Mouse (Mus musculus) embryonic facial prominence, embryonic 11.5 days (tissue): Measurements from ENCODE around the gene Cideb. TPM values are rescaled to one million over a fixed set of nuclear protein-coding genes. Genes with fewer than 3 reads are reported as not detected.

Experiments used
- ATAC-seq: fragments of 200-750 bp; cut with Nextera tagmentation; replicated peaks from 2 replicates; pipeline ENCODE4 v1.8.0; 2017; ENCODE audit warnings: low read depth; ENCODE audit not compliant: insufficient number of reproducible peaks, low FRiP score, low TSS enrichment
- DNase-seq: peaks from one replicate; pipeline ENCODE4 v3.0.0-alpha.2; 2015; ENCODE audit warnings: low spot score
- H3K27ac ChIP-seq: fragments of 300-500 bp; sonication (generic); replicated peaks from 2 replicates; pipeline ENCODE4 v1.5.1; 2014; ENCODE audit warnings: mild to moderate bottlenecking, low read depth, low read length, control low read depth
- H3K27me3 ChIP-seq: fragments of 300-500 bp; sonication (generic); 2 replicates; pipeline ENCODE4 v1.6.1; 2014; ENCODE audit warnings: mild to moderate bottlenecking, low read length, moderate library complexity, mixed read lengths; ENCODE audit not compliant: control insufficient read depth, insufficient read depth
- H3K36me3 ChIP-seq: fragments of 300-500 bp; sonication (generic); replicated peaks from 2 replicates; pipeline ENCODE4 v1.6.1; 2014; ENCODE audit warnings: low read depth, mild to moderate bottlenecking, low read length, moderate library complexity, mixed read lengths; ENCODE audit not compliant: control insufficient read depth, insufficient read depth
- H3K4me1 ChIP-seq: fragments of 300-500 bp; sonication (generic); 2 replicates; pipeline ENCODE4 v1.6.1; 2014; ENCODE audit warnings: low read length, mixed read lengths; ENCODE audit not compliant: control insufficient read depth, insufficient read depth
- H3K4me2 ChIP-seq: fragments of 300-500 bp; sonication (generic); 2 replicates; pipeline ENCODE4 v1.6.1; 2014; ENCODE audit warnings: low read depth, mild to moderate bottlenecking, control low read depth, low read length, moderate library complexity
- H3K4me3 ChIP-seq: fragments of 300-500 bp; sonication (generic); 2 replicates; pipeline ENCODE4 v1.5.1; 2014; ENCODE audit warnings: low read depth, low read length, control low read depth
- H3K9ac ChIP-seq: fragments of 300-500 bp; sonication (generic); replicated peaks from 2 replicates; pipeline ENCODE4 v1.6.1; 2014; ENCODE audit warnings: mild to moderate bottlenecking, control low read depth, low read length
- H3K9me3 ChIP-seq: fragments of 300-500 bp; sonication (generic); replicated peaks from 2 replicates; pipeline ENCODE4 v1.6.1; 2016; ENCODE audit warnings: mild to moderate bottlenecking, low read length, inconsistent platforms, mixed read lengths; ENCODE audit not compliant: control insufficient read depth
- WGBS: fragments of 180-500 bp; shearing (Covaris S2); extraction: QIAGEN DNeasy Blood & Tissue Kit; methylation state at CpG from one replicate; pipeline ENCODE4 v1.1.7; 2014; 5-methylcytosine and 5-hydroxymethylcytosine counted together
- polyA plus RNA-seq: library from polyadenylated mRNA; unstranded; fragments of >200 nt; fragmentation: Nextera tagmentation; extraction: Ambion mirVana; gene quantifications from 2 replicates; pipeline ENCODE4 v1.2.1, GENCODE M21; 2014

The Cideb gene
- polyA plus RNA-seq, result 0.18 and 0.35 TPM in 2 replicates

- 13% methylated on average over 8 of the region's 8 CpGs for WGBS
- no peak within 1 kb of the TSS for H3K4me3 ChIP-seq
These were observed at the start of gene Cideb for GRCm38 (mm10) chr14:55758363-55758784. Gene Cideb (minus strand): TSS chr14:55758458.

GRCm38 (mm10) chr14:55795380-55796163 is 37.3 kb upstream of the Cideb start:
- no peak overlapping the region for H3K4me3 ChIP-seq
- no peak for ATAC-seq

More at GRCm38 (mm10) chr14:55758363-55758784, at the start of gene Cideb:
- H3K27me3 ChIP-seq, result peaks cover 15% of the 10 kb centered on the region
- H3K36me3 ChIP-seq, result peaks cover 10% of the 10 kb centered on the region
- peaks cover 6% of the 10 kb centered on the region for H3K4me1 ChIP-seq
- no peak within 1 kb of the TSS for H3K27ac ChIP-seq
- H3K9me3 ChIP-seq, result no peaks in the 10 kb centered on the region
- DNase-seq, result peak; percentile 81
- H3K4me2 ChIP-seq, result no peak within 1 kb of the TSS
- H3K9ac ChIP-seq, result no peak within 1 kb of the TSS
- ATAC-seq, result no peak

DNA sequence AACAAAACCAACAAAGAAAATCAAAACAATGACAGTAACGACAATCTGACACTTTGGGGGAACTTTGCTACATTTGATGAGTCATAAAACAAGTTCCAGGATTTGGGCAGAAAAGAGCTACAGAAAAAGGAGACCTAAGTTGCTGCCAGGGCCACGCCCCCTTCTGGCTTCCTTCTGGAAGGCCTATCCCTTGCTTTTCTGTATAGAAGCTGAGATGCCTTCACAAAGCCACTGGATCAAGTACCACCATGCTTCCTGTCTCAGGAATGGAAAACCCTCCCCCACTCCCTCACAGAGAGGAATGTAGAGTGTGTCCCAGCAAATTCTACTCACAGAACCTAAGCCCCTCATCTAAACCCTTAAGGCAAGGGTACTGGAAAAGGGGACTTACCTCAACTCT is 35.7 kb upstream of the Cideb start:
- ATAC-seq, result no peak
- Histone ChIP-seq H3K4me3 (no peak overlapping the region), H3K36me3 (no peaks in the 10 kb centered on the region), H3K4me2 (no peak overlapping the region), H3K9me3 (no peaks in the 10 kb centered on the region), H3K9ac (no peak overlapping the region), H3K27me3 (no peaks in the 10 kb centered on the region), H3K27ac (no peak overlapping the region), H3K4me1 (no peaks in the 10 kb centered on the region)
- WGBS, result 63% methylated on average over 2 of the region's 2 CpGs
- DNase-seq, result no peak

More at GRCm38 (mm10) chr14:55795380-55796163, 37.3 kb upstream of the Cideb start:
- no peak for DNase-seq
- H3K36me3 ChIP-seq, result no peaks in the 10 kb centered on the region
- no peaks in the 10 kb centered on the region for H3K27me3 ChIP-seq
- H3K4me1 ChIP-seq, result no peaks in the 10 kb centered on the region
- H3K9me3 ChIP-seq, result no peaks in the 10 kb centered on the region
- 86% methylated on average over 15 of the region's 15 CpGs for WGBS
- no peak overlapping the region for H3K27ac ChIP-seq
- no peak overlapping the region for H3K4me2 ChIP-seq
- no peak overlapping the region for H3K9ac ChIP-seq

DNA sequence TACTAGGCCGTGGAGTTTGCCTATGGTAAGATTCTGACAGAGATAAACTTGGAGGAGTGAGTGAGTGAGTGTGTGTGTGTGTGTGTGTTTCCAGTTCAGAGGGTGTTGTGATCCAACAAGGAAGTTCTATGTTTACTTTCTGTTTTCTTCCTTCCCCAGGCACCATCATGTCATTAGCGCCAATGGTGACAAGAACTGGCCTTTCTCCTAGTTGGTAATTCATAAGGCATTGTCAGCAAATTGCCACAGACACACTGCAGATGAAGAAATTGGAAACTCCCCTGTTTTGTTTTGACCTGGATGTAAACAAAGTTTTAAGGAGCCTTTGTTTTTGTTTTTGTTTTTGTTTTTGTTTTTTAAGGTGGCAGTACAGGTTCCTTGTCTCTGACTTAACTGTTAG is 35.2 kb upstream of the Cideb start:
- H3K9me3 ChIP-seq, result no peaks in the 10 kb centered on the region
- H3K27me3 ChIP-seq, result no peaks in the 10 kb centered on the region; the same call in none of the 2 replicates
- 75% methylated on average over 2 of the region's 2 CpGs for WGBS
- H3K4me1 ChIP-seq, result no peaks in the 10 kb centered on the region
- no peak overlapping the region for H3K9ac ChIP-seq
- no peaks in the 10 kb centered on the region for H3K36me3 ChIP-seq
- H3K27ac ChIP-seq, result no peak overlapping the region
- no peak overlapping the region for H3K4me2 ChIP-seq
- no peak overlapping the region for H3K4me3 ChIP-seq
- no peak for DNase-seq
- no peak for ATAC-seq

- Histone ChIP-seq H3K9ac (peak within 1 kb of the TSS; percentile 37; the same call in 1 of the 2 replicates), H3K27me3 (no peaks in the 10 kb centered on the region; the same call in none of the 2 replicates), H3K36me3 (no peaks in the 10 kb centered on the region), H3K4me1 (no peaks in the 10 kb centered on the region), H3K4me3 (peak within 1 kb of the TSS; percentile 42), H3K4me2 (peak within 1 kb of the TSS; percentile 57), H3K9me3 (no peaks in the 10 kb centered on the region), H3K27ac (no peak within 1 kb of the TSS)
- DNase-seq (peak; percentile 56), ATAC-seq (no peak)
- WGBS, result 3% methylated on average over 40 of the region's 40 CpGs
These were observed 30.2 kb upstream of the Cideb start, which contains the start of gene Ripk3 for GRCm38 (mm10) chr14:55788256-55789050. Gene Ripk3 (minus strand): TSS chr14:55788865.

- H3K9ac ChIP-seq, result no peak overlapping the region
- H3K4me1 ChIP-seq, result no peaks in the 10 kb centered on the region
- 26% methylated on average over 11 of the region's 11 CpGs for WGBS
- H3K36me3 ChIP-seq, result no peaks in the 10 kb centered on the region
- H3K4me2 ChIP-seq, result no peak overlapping the region
- H3K27ac ChIP-seq, result no peak overlapping the region
- H3K27me3 ChIP-seq, result no peaks in the 10 kb centered on the region; the same call in none of the 2 replicates
- DNase-seq (no peak), ATAC-seq (no peak)
- H3K9me3 ChIP-seq, result no peaks in the 10 kb centered on the region
- H3K4me3 ChIP-seq, result no peak overlapping the region
These were observed 29.5 kb upstream of the Cideb start for GRCm38 (mm10) chr14:55787731-55788130.

DNA sequence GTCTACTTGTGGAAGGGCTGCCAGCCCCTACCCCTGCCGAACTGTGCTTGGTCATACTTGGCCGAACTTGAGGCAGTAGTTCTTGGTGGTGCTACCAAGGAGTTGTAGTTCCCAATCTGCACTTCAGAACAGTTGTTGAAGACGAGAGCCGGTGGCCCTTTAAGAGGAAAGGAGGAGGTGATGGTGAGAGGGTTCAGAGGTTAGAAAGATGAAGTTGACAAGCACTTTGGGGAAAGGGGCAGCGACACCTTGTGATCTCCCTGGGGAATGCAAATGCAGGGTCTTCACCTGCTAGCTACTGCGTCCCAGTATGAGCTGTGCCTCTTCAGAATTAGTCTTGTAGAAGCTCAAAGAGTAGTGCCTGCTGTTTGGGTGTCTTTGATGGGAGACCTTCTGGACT is 26.9 kb upstream of the Cideb start:
- H3K4me1 ChIP-seq, result peaks cover 3% of the 10 kb centered on the region; the same call in 1 of the 2 replicates
- ATAC-seq, result no peak
- H3K27me3 ChIP-seq, result no peaks in the 10 kb centered on the region; the same call in none of the 2 replicates

More for the DNA sequence above, 26.9 kb upstream of the Cideb start:
- H3K9me3 ChIP-seq, result no peaks in the 10 kb centered on the region
- no peak overlapping the region for H3K4me2 ChIP-seq
- no peaks in the 10 kb centered on the region for H3K36me3 ChIP-seq
- no peak overlapping the region for H3K9ac ChIP-seq
- WGBS, result 25% methylated on average over 6 of the region's 6 CpGs
- no peak overlapping the region for H3K27ac ChIP-seq
- no peak overlapping the region for H3K4me3 ChIP-seq
- peak; percentile 26 for DNase-seq
